Mouse (Mus musculus) bone marrow macrophage, adult 2 months (primary cell): Measurements from ENCODE around the gene H2-M10.6.

Experiments
- CTCF ChIP-seq: IDR thresholded peaks from 2 replicates; pipeline ENCODE4 v1.5.1; 2012; ENCODE audit warnings: low read depth, mild to moderate bottlenecking, low read length, moderate library complexity
- POLR2A ChIP-seq: IDR thresholded peaks from 2 replicates; pipeline ENCODE4 v1.6.1; 2012; ENCODE audit warnings: mild to moderate bottlenecking, low read depth, low read length, borderline replicate concordance

DNA sequence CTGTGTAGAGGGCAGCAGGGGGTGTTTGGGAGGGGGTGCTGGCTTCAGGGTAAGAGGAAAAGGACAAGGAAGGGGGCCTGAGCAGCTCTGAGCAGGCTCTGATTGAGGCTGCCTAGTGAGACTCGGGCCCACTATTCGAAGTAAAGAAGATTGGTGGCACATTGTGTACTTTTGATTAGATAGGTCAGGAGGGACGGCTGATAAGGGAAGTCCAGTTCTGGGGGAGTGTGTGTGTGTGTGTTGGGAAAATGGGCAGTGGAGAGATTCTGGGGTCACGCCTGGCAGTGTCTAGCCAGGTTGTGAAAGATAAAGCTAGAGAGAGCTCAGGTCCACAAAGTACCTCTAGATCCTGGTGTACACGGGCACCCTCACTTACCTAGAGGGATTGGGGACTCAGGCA, 39.7 kb downstream of the H2-M10.6 start:
- no peak for TF ChIP-seq POLR2A
- no peak for TF ChIP-seq CTCF
